Mouse (Mus musculus) thymus, postnatal 25 days (tissue): ENCODE data around the gene Gm10096.
"Not testable (repeated sequence)": the region's sequence is repeated elsewhere in the genome, so short reads cannot be mapped to it uniquely, and the experiment has no call there.

Experiments used
- DNase-seq: peaks from one replicate; pipeline ENCODE4 v3.0.0; 2022

Gene Gm10096

DNA sequence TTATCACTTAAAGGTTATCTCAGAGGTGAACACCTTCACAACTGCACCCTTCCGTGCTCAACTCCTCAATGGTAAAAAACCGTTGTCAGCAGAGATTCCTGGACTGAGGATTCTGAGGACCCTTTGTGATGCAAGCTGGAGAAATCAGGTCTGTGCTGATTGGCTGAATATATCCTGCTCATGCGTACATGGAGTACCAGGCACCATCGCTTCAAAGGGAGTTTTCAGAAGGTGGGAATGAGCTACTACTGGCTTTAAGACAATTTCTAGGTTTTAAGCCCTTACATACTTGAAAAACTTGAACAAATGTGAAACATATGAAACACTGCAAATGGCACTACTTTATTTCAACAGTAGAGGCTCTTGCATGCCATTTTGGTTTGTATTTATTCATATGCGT lies at the start of gene Gm10096:
Gene Gm10096 (minus strand): TSS at position 101 of the 400 bp plus-strand sequence.
- DNase-seq = not testable (repeated sequence)
